Mouse (Mus musculus): Measurements from ENCODE around the gene Shisa6.

DNA sequence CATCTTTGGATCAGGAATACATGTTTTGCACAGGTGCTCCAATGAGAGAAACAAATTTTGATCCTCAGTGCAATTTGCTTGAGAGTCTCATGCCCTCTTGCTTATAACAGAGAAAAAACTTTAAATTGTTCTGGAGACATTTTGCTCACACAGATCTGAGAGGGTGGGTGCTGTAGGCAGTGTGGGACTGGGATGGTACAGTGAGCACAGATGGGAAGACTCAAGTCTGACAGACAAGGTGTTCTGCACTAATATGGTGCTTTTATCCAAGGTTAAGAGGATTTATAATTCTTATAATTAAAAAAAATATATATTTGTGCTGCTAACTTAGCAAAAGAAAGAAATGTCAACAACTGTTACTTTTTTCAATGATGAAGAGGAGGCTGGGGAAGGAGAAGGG lies 189.5 kb downstream of the Shisa6 start:
- TF ChIP-seq GATA1 (IDR thresholded peaks at IDR 0.05; ENCODE audit: borderline replicate concordance, low read length) (no peak), FLI1 (IDR thresholded peaks at IDR 0.05; ENCODE audit: low read length) (no peak)

Measured in megakaryocyte, embryonic 14.5 days (primary cell).